Mouse (Mus musculus): ENCODE data around the gene Tsacc. TPM values are rescaled to one million over a fixed set of nuclear protein-coding genes. Genes with fewer than 3 reads are reported as not detected.

Tsacc gene
- 4.4 and 5.3 TPM in 2 replicates for polyA plus RNA-seq (2021; fragmentation: Nextera tagmentation)
- long read RNA-seq, experiment 1, partial matches to known transcripts: 1 of 3 reads
- long read RNA-seq, experiment 1, other reads (novel, unspliced or antisense): 1 of 3 reads
- long read RNA-seq, experiment 2, transcript Tsacc-202 (4 exons, 584 nt): major isoform, 5 of 6 reads
- long read RNA-seq, experiment 2, partial matches to known transcripts: 0 of 6 reads
- long read RNA-seq, experiment 2, other reads (novel, unspliced or antisense): 1 of 6 reads

GRCm38 (mm10) chr3:88296561-88297318 is at the start of gene Tsacc, which contains the start of gene Cct3:
TSS of gene Tsacc (minus strand) at chr3:88296999.
TSS of gene Cct3 (plus strand) at chr3:88297116.

GRCm38 (mm10) chr3:88336058-88337013 is 39.5 kb upstream of the Tsacc start, which contains the start of the genes Tmem79 and Smg5:
TSS of gene Tmem79 (minus strand) at chr3:88336148.
TSS of gene Smg5 (plus strand) at chr3:88336260.

GRCm38 (mm10) chr3:88324951-88325405 is 28.2 kb upstream of the Tsacc start, which contains the start of gene Glmp:
TSS of gene Glmp (plus strand) at chr3:88325023.

GRCm38 (mm10) chr3:88287110-88287509 is 9.7 kb downstream of the Tsacc start, which contains the start of gene Gm38392:
TSS of gene Gm38392 (minus strand) at chr3:88287210.

GRCm38 (mm10) chr3:88254268-88254926 is 42.4 kb downstream of the Tsacc start, which contains the start of gene Rhbg:
TSS of gene Rhbg (minus strand) at chr3:88254709.

Other genes with a start within 250 kb of the Tsacc start
- 203 and 228 TPM in 2 replicates for gene Naxe, start 238.5 kb downstream of the Tsacc start, polyA plus RNA-seq (2021; fragmentation: Nextera tagmentation)
- gene Ttc24, start 218.7 kb downstream of the Tsacc start, polyA plus RNA-seq (2021; fragmentation: Nextera tagmentation): not detected in 2 replicates
- gene Iqgap3, start 215.0 kb downstream of the Tsacc start, polyA plus RNA-seq (2021; fragmentation: Nextera tagmentation): 0.18 and 0.29 TPM in 2 replicates
- gene Mef2d, start 154.6 kb downstream of the Tsacc start, polyA plus RNA-seq (2021; fragmentation: Nextera tagmentation): 21.3 and 112 TPM in 2 replicates
- not detected in 2 replicates for gene Rhbg, start 42.3 kb downstream of the Tsacc start, polyA plus RNA-seq (2021; fragmentation: Nextera tagmentation)
- gene Gm38392, start 9.8 kb downstream of the Tsacc start, polyA plus RNA-seq (2021; fragmentation: Nextera tagmentation): not detected in 2 replicates
- 165 and 195 TPM in 2 replicates for gene Cct3, start 117 bp upstream of the Tsacc start, polyA plus RNA-seq (2021; fragmentation: Nextera tagmentation)
- 143 and 151 TPM in 2 replicates for gene Glmp, start 28.0 kb upstream of the Tsacc start, polyA plus RNA-seq (2021; fragmentation: Nextera tagmentation)
- gene Tmem79, start 39.1 kb upstream of the Tsacc start, polyA plus RNA-seq (2021; fragmentation: Nextera tagmentation): 2.0 and 2.1 TPM in 2 replicates
- 8.0 and 9.2 TPM in 2 replicates for gene Smg5, start 39.3 kb upstream of the Tsacc start, polyA plus RNA-seq (2021; fragmentation: Nextera tagmentation)
- gene Paqr6, start 67.6 kb upstream of the Tsacc start, polyA plus RNA-seq (2021; fragmentation: Nextera tagmentation): 11.8 and 12.5 TPM in 2 replicates
- gene Bglap3, start 75.7 kb upstream of the Tsacc start, polyA plus RNA-seq (2021; fragmentation: Nextera tagmentation): 0.42 and 0.59 TPM in 2 replicates
- 1.0 and 1.1 TPM in 2 replicates for gene Bglap2, start 81.7 kb upstream of the Tsacc start, polyA plus RNA-seq (2021; fragmentation: Nextera tagmentation)
- not detected in 2 replicates for gene Bglap, start 87.5 kb upstream of the Tsacc start, polyA plus RNA-seq (2021; fragmentation: Nextera tagmentation)
- gene Pmf1, start 113.3 kb upstream of the Tsacc start, polyA plus RNA-seq (2021; fragmentation: Nextera tagmentation): 7.3 and 9.7 TPM in 2 replicates
- 41.1 and 42.3 TPM in 2 replicates for gene Slc25a44, start 128.1 kb upstream of the Tsacc start, polyA plus RNA-seq (2021; fragmentation: Nextera tagmentation)
- 14.1 and 17.3 TPM in 2 replicates for gene Sema4a, start 164.2 kb upstream of the Tsacc start, polyA plus RNA-seq (2021; fragmentation: Nextera tagmentation)
- gene Lmna, start 213.0 kb upstream of the Tsacc start, polyA plus RNA-seq (2021; fragmentation: Nextera tagmentation): 51.8 and 54.5 TPM in 2 replicates
- 0.29 and 0.49 TPM in 2 replicates for gene Mex3a, start 235.4 kb upstream of the Tsacc start, polyA plus RNA-seq (2021; fragmentation: Nextera tagmentation)

Measured in left cerebral cortex, adult 6 months (tissue).